Mouse (Mus musculus): ENCODE data around the gene H3f3a. TPM values are rescaled to one million over a fixed set of nuclear protein-coding genes. Genes with fewer than 3 reads are reported as not detected.
A peak's percentile ranks its signal among the peaks of the same experiment; 100 is the strongest.

The H3f3a gene
- polyA plus RNA-seq, 1 experiment: 361 TPM

DNA sequence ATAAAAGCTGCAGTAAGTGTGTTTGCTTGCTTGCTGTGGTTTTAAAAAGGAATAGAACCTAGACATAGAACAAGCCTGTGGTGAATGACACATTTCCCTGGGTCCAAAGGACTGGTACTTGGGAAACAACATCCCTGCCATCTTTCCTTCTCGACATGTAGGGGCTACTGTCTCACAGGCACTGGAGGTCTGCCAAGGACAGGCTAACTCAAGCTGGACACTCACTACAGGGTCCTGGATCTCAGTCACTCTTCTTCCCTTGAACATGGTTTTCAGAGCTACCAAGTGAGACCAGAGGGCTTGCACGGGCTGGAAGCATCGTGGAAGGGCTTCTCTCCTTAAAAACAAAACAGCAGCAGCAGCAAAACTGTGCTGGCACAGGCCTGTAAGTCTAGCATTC, 10.0 kb upstream of the H3f3a start:
- DNase-seq (ENCODE audit: low read depth in 1 of 2, low spot score in 2 of 2): no peak
- TF ChIP-seq CTCF (IDR thresholded peaks at IDR 0.05; ENCODE audit: extremely low read depth, insufficient read depth, insufficient read length, insufficient replicate concordance): no peak
- no peak overlapping the region for H3K4me3 ChIP-seq (ENCODE audit: extremely low read depth, insufficient read depth, insufficient read length)
- H3K36me3 ChIP-seq (ENCODE audit: control insufficient read depth, insufficient read depth, low read length): no peaks in the 10 kb centered on the region
- 64% methylated on average over 3 of the region's 3 CpGs for WGBS
- no peaks in the 10 kb centered on the region for H3K27me3 ChIP-seq (ENCODE audit: control insufficient read depth, insufficient read depth, low read length)
- H3K27ac ChIP-seq (ENCODE audit: insufficient read depth, low read length): peak overlapping the region; percentile 86
- peaks cover 35% of the 10 kb centered on the region; the same call in 1 of the 2 replicates for H3K4me1 ChIP-seq (ENCODE audit: control insufficient read depth, insufficient read depth, insufficient read length)

DNA sequence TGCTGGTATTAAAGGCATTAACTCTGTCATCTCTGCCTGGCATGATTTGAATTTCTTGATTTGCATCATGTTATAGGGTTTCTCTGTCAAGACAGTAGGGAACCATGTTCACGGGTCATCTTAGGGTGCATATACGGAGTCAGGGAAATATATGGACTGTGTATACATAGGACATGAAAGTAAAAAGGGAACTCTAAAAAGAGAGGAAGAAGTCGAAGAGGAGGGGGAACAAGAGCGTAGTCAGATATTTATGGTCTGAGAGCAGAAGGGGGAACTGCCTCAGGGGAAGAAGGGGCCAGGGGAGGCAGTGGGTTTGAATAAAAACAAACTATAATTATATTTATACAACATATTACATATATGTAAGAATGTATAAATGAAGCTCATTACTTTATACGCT, 8.5 kb upstream of the H3f3a start:
- 31% methylated on average over 5 of the region's 5 CpGs for WGBS
- no peak for DNase-seq (ENCODE audit: low read depth in 1 of 2, low spot score in 2 of 2)
- Histone ChIP-seq H3K27me3 (ENCODE audit: control insufficient read depth, insufficient read depth, low read length) (no peaks in the 10 kb centered on the region), H3K4me3 (ENCODE audit: extremely low read depth, insufficient read depth, insufficient read length) (no peak overlapping the region), H3K4me1 (ENCODE audit: control insufficient read depth, insufficient read depth, insufficient read length) (peaks cover 38% of the 10 kb centered on the region; the same call in 1 of the 2 replicates), H3K27ac (ENCODE audit: insufficient read depth, low read length) (peak overlapping the region; percentile 84), H3K36me3 (ENCODE audit: control insufficient read depth, insufficient read depth, low read length) (no peaks in the 10 kb centered on the region)
- TF ChIP-seq POLR2A (IDR thresholded peaks at IDR 0.05; ENCODE audit: low read depth, low read length) (no peak), CTCF (IDR thresholded peaks at IDR 0.05; ENCODE audit: extremely low read depth, insufficient read depth, insufficient read length, insufficient replicate concordance) (no peak)

DNA sequence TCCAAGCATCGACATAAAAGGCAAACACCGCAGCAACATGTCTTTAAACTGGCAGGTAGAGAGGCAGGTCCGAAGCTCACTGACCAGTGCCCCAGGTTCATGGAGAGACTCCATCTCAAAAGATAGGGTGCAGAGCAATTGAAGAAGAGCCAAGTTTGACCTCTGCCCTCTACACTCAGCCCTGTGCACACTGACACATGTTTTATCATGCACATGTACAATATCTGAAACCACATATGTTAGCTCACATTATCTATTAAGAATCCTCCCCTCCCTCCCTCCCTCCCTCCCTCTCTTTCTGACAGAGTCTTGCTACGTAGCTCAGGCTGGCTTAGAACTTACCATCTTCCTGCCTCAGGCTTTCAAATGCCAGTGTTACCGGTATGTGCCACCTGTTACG, 7.4 kb upstream of the H3f3a start:
- Histone ChIP-seq H3K27ac (ENCODE audit: insufficient read depth, low read length) (no peak overlapping the region), H3K36me3 (ENCODE audit: control insufficient read depth, insufficient read depth, low read length) (no peaks in the 10 kb centered on the region), H3K27me3 (ENCODE audit: control insufficient read depth, insufficient read depth, low read length) (no peaks in the 10 kb centered on the region), H3K4me3 (ENCODE audit: extremely low read depth, insufficient read depth, insufficient read length) (no peak overlapping the region), H3K4me1 (ENCODE audit: control insufficient read depth, insufficient read depth, insufficient read length) (peaks cover 35% of the 10 kb centered on the region; the same call in 1 of the 2 replicates)
- TF ChIP-seq POLR2A (IDR thresholded peaks at IDR 0.05; ENCODE audit: low read depth, low read length): no peak
- no peak for TF ChIP-seq CTCF (IDR thresholded peaks at IDR 0.05; ENCODE audit: extremely low read depth, insufficient read depth, insufficient read length, insufficient replicate concordance)
- no peak for DNase-seq (ENCODE audit: low read depth in 1 of 2, low spot score in 2 of 2)
- 83% methylated on average over 6 of the region's 6 CpGs for WGBS

DNA sequence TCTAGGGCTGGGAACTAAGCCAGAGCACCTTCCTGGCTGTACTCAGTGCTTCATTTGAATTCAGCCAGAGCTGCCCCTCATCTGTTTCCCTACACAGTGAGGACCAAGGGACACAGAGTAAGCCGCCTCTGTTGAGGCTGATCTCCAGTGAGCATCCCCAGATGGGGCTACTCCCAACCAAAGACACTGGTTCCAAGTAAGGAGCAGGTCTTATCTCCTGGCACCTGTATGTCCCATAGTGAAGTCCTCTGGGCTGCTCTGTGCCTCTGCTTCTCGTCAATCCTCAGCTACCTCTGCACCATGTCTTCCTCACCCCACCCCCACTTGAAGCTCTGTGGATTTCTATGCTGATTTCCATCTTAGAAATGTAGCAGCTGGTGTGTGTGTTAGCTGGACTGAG, 4.3 kb upstream of the H3f3a start:
- TF ChIP-seq POLR2A (IDR thresholded peaks at IDR 0.05; ENCODE audit: low read depth, low read length) (no peak), CTCF (IDR thresholded peaks at IDR 0.05; ENCODE audit: extremely low read depth, insufficient read depth, insufficient read length, insufficient replicate concordance) (no peak)
- WGBS: 75% methylated on average over 2 of the region's 2 CpGs
- peak overlapping the region; percentile 54 for H3K27ac ChIP-seq (ENCODE audit: insufficient read depth, low read length)
- H3K36me3 ChIP-seq (ENCODE audit: control insufficient read depth, insufficient read depth, low read length): no peaks in the 10 kb centered on the region
- H3K4me3 ChIP-seq (ENCODE audit: extremely low read depth, insufficient read depth, insufficient read length): no peak overlapping the region
- DNase-seq (ENCODE audit: low read depth in 1 of 2, low spot score in 2 of 2): no peak
- H3K27me3 ChIP-seq (ENCODE audit: control insufficient read depth, insufficient read depth, low read length): no peaks in the 10 kb centered on the region
- peaks cover 15% of the 10 kb centered on the region; the same call in 1 of the 2 replicates for H3K4me1 ChIP-seq (ENCODE audit: control insufficient read depth, insufficient read depth, insufficient read length)

DNA sequence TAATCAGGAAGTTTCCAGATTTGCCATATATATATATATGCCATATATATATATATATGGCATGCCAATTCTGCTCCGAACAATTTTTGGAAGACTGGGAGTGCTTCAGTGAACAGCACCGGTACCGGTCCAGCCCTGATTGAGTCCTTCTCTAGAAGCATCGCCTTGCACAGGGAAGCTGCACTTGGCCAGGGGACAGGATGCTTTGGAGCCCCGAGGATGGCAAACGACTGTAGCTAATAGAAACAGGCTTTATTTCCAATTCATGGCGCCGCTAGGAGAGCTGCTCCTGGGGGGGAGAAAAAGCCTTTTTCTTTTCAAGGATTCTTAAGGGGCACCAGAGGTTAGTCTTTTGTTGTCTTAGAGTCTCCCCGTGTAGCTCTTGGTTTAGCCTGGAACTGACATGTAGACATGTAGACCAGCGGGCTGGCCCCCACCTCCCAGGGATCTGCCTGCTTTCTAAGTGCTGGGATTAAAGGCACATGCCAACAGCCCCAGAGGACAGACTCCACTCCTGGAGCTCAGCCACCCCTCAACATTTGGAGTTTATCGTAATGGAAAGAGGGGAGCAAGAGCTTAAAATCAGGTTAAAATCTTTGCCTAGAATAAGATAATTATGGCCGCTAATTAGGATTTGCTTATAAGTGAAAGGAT, 1.8 kb upstream of the H3f3a start:
- Histone ChIP-seq H3K27me3 (ENCODE audit: control insufficient read depth, insufficient read depth, low read length) (no peaks in the 10 kb centered on the region), H3K4me3 (ENCODE audit: extremely low read depth, insufficient read depth, insufficient read length) (no peak overlapping the region), H3K4me1 (ENCODE audit: control insufficient read depth, insufficient read depth, insufficient read length) (peaks cover 7% of the 10 kb centered on the region; the same call in 1 of the 2 replicates), H3K27ac (ENCODE audit: insufficient read depth, low read length) (no peak overlapping the region), H3K36me3 (ENCODE audit: control insufficient read depth, insufficient read depth, low read length) (peaks cover 5% of the 10 kb centered on the region)
- no peak for TF ChIP-seq CTCF (IDR thresholded peaks at IDR 0.05; ENCODE audit: extremely low read depth, insufficient read depth, insufficient read length, insufficient replicate concordance)
- TF ChIP-seq POLR2A (IDR thresholded peaks at IDR 0.05; ENCODE audit: low read depth, low read length): no peak
- DNase-seq (ENCODE audit: low read depth in 1 of 2, low spot score in 2 of 2): no peak
- 91% methylated on average over 12 of the region's 12 CpGs for WGBS

DNA sequence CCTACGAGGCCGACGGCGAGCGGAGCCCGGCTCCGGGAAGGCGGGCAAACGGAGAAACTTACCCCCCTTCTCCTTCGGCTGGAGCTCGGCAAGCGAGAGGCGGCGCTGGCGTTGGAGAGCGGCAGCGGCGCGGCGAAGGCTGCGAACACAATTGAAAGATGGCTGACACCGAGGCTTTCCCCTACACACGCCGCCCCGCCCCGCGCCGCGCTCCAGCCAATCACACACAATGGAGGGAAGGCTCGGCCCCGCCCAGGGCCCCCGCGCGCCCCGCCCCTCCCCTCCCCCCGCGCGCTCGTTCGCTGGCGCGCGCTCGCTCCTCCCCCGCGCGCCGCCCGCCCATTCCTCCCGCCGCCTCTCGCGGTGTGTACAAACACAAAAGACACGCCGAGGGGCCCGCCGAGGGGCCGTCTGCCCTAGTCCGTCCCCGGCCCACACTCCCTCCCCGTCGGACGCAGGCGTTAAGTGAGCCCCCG, 296 bp downstream of the H3f3a start:
- DNase-seq (ENCODE audit: low read depth in 1 of 2, low spot score in 2 of 2): peak; percentile 81 to 92

More for the DNA sequence above, 296 bp downstream of the H3f3a start:
- peaks cover 12% of the 10 kb centered on the region; the same call in 1 of the 2 replicates for H3K4me1 ChIP-seq (ENCODE audit: control insufficient read depth, insufficient read depth, insufficient read length)
- peak overlapping the region; percentile 100 for H3K27ac ChIP-seq (ENCODE audit: insufficient read depth, low read length)
- peak overlapping the region; percentile 100 for H3K4me3 ChIP-seq (ENCODE audit: extremely low read depth, insufficient read depth, insufficient read length)
- H3K27me3 ChIP-seq (ENCODE audit: control insufficient read depth, insufficient read depth, low read length): no peaks in the 10 kb centered on the region
- TF ChIP-seq POLR2A (IDR thresholded peaks at IDR 0.05; ENCODE audit: low read depth, low read length) (peak; percentile 97), CTCF (IDR thresholded peaks at IDR 0.05; ENCODE audit: extremely low read depth, insufficient read depth, insufficient read length, insufficient replicate concordance) (no peak)
- peaks cover 18% of the 10 kb centered on the region for H3K36me3 ChIP-seq (ENCODE audit: control insufficient read depth, insufficient read depth, low read length)
- WGBS: 1% methylated on average over 55 of the region's 65 CpGs

All from spleen, adult 2 months (tissue).